Mouse (Mus musculus): ENCODE data around the gene Sec14l1.
A peak's percentile ranks its signal among the peaks of the same experiment; 100 is the strongest.

Gene Sec14l1

DNA sequence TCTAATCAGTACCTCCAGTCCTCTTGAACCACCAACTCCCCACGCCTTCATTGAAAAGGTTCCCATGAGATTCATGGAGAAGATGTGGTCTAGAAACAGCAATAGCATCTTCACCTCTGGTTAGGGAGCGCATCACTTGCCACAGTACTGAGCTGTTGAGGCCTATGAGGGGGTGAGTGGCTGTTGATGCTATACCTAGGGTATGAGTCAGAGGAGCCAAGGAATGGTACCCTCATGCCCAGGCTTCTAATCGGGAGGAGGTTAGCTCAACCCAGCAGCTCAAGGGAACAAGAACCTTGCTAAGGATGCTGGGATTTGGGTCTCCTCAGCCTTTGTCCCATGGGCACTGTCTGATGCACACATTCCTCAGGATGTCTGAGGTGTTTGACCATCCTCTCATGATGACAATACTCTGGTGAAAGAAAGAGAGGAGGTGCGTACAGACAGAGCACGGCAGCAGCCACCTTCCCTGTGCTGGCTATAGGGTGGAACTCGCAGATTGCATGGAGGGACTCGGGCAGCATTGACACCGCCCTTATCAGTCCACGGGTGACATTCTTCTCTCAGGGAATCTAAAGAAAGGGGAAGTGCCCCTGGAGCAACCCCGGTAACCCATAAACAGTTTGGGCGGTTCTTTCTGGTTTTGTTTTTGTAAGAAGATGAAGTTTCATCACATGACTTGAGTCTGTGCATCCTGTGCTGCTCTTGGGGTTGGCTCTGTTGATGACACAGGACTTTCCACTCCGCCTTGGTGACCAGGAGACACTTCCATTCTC is 5.6 kb upstream of the Sec14l1 start:
- no peak for DNase-seq

DNA sequence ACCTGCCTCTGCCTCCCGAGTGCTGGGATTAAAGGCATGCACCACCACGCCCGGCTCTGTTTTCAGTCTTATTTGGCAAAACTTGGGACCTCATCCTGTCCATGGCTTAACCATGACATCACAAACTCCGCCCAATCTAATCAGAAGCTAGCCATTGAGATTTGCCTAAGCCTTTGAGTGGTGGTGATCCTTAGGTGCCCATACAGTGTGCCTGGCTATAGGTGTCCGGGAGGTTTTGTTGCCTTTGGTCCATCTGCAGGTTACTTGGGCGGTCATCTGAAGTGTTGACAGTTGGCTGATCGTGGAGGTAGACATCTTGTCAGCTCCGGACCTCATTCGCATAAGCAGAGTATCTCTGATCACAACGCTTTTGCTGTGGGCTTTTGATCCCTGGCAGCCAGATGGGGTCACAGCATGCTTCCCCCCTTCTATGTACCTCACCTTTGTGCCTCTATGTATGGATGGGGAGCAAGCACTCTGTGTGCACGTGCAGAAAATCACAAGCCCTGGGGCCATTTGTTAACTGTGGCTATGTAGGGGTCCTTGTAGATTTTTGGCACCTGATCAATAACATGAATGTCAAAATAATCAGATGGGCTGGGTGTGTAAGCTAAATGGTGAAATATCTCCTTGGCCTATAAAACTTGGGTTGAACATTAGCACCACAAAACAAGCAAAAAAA is 2.9 kb upstream of the Sec14l1 start:
- no peak for DNase-seq

DNA sequence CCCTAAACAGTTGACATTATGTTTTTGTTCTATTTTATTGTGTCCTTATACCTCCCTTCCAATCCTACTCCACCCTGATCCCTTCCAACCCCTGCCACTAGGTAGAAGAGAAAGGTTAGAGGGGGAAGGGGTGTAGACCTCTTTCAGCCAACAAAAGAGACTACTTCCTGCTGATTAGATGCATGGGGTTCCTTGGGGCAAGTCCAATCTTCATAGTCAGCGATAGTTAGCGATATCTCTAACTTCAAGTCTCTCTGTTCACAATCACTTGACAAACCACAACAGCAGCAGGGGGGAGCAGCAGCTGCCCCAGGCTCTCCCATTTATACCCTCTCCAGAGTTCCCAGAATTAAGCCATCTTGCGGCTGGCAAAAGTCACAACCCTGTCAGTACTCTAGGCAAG is 2.3 kb upstream of the Sec14l1 start:
- no peak for DNase-seq

DNA sequence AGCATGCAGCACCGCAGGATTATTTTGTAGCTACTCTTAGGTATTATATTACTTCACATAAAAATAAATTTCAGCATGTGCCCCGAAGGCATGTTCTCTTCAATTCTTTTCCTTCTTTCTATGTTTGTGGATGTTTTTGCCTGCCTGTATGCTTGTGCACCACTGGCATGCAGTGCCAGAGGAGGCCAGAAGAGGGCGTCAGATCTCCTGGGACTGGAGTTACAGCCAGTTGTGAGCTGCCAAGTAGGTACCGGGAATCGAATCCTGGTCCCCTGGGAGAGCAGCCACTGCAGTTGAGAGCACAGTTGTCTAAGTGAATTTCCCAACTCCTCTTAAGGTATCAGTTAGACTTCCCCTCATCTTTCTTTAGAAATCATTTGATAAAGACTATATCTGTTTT is 1.6 kb upstream of the Sec14l1 start:
- no peak for DNase-seq

DNA sequence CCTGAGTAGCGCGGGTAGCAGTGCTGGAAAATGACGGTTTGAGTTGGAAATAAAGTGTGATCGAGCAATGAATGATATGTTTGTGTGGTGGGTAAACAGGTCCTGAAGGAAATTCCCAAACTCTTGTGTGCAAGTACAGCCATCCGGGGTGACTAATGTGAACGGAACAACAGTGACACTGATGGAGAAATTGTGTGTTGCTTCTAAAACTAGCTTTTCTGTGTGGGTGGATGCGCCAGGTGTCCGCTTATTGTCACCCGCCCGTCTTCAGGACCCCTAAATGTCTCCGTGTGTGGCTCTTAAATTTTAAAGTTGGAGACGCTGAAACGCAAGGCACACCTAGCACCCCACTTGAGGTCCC is 757 bp upstream of the Sec14l1 start:
- no peak for DNase-seq

DNA sequence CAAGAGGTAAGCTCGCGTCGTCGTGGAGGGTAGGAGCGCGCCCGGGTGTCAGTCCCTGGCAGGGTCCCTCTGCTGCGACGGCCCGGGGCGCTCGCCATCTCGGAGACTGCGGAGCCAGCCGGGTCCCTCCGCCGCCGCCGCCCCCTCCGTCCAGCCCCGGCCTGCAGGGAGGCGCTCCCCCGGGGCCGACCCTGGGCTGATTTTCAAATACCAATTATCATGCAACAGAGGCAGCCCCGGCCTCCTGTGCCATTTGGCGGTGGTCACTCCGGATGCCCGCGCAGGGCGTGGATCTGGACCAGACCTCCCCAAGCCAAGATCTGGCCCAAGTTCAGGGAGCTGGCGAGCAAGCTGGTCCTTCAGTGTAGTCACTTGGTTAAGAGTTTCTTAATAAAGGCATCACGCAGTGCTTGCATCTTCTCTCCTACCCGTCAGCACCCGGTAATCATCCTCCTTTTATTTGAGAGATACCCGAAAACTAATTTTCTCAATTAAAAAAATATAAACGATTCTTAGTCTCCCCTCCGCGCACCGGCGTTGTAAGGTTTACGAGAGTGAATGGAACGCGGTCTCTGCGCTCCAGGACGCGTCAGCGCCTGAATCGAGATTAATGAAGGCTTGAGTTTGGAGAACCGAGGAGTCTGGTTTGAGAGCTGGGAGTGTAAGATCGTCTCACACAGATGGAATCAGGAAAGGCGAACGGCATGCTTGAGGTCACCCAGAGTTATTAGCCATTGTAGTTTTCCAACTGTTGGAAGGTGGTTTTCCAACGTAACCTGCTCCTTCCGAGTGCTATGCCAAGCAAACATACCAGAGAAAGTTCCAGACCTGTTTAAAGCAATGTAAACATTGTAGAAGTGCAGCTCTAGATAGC is 615 bp downstream of the Sec14l1 start:
- peak; percentile 69 for DNase-seq

DNA sequence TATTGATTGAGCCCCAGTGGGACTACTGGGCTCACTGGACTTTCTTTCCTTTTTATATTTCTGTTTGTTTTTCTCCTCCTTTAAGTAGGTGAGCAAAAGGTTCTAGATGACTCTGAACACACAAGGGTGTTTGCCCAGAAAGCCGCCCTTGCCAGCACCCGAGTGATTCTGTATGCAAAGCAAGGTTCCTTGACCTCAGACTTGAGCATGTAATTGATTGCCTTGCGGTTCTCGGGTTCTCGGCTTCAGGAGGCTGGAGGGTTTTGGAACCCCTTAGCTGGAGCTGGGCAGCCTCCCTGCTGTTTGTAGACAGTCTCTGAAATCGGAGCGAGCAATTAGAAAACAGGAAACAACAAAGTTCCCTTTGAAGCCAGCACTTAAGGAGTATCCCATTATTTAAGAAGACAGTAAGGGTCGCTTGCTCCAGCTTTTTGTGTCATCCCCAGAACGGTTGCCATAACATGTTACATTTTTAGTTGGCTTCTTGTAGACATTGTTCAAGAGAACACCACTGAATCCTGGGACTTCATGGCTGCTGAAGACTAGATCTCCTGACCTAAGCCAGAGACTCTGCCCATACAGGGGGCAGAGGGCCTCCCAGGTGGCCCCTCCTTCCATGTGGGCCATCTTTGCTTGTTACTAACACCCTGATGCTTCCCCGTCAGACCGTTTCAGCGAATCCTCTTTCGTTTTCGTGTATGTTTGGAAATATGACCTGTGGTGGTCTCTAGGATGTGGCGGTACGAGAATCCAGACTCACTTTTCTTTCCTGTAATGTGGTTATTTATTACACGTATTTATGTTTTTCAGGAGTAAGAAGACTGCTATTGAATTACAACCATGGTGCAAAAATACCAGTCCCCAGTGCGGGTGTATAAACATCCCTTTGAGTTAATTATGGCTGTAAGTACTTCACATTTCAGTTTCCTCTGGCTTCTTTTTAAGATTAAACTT is 1.7 kb downstream of the Sec14l1 start:
- DNase-seq = no peak

DNA sequence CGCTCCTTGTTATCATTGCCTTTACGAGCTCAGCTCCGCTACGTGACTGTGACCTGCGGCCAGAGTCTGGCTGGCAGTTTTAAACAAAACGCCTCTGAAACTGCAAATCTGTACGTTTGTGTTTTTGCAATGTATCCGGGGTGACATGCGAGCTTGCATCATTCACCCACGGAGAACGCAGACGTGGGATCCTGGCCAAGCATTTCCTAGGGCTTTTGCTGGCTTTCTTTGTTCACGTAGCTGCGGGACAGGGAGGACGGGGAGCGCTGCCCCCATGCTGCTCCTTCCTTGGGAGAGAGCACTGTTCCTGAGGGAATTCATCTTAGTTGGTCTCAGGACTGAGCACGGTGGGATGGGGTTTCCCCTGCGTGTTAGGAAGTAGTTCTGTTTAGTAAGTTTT is 2.4 kb downstream of the Sec14l1 start:
- no peak for DNase-seq

DNA sequence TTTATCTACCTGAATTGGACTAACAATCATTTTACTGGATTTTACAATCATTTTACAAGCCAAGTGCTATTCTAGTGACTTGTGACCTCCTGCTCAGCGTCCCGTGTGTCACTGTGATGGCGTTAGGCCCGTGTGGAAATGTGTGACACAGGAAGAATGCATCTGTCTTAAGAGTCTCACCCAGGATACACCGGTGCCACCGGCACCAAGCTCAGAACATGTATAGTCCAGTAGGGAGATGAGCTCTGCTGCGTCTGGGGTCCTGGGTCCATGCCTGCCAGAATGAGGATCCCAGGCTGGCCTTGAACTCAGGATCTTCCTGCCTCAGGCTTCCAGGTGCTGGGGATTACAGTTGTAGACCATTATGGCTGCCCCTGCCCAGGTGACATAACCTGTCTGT is 2.8 kb downstream of the Sec14l1 start:
- DNase-seq = no peak

DNA sequence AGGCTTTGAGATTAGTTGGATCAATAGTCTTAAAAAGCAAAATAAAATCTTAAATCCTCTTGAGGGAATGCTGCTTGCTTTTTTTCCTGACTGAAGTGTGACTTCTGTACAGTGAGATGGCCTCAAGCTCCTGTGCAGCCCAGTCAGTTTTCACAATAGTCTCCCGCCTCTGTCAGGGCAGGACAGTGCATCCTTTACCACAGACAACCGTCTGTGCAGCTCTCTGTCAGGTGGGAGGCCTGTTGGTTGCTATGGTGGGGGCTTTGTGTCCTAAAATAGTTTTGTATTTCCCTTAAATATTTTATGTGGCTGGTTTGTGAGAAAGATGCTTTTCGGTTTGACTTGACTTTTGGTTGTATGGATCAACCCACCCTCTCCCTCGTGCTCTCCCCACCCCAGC is 3.3 kb downstream of the Sec14l1 start:
- DNase-seq = no peak

DNA sequence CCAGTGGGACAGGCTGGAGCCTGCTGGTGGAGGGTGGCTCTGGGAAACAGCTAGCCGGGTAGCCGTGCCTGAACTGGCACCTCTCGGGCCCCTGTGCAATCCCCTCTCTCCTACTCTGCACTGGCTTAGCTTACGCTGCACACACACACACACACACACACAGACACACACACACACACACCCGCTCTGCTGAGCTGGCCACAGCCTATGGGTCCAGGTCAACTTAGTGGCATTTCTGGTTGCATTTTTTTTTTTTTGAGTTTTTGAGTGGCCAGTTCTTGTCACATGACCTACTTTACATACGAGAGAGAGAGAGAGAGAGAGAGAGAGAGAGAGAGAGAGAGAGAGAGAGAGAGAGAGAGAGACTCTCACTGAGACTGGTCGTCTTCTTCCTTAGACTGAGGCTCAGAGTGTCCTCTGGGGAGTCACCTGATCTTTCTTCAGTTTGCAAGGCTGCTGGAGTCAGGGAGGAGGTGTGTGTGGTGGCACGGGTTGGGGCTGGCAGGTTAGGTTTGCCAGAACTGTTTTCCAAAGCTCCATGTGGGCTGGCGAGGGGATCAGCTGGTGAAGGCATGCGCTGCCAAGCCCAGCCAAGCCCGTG is 3.9 kb downstream of the Sec14l1 start:
- no peak for DNase-seq

DNA sequence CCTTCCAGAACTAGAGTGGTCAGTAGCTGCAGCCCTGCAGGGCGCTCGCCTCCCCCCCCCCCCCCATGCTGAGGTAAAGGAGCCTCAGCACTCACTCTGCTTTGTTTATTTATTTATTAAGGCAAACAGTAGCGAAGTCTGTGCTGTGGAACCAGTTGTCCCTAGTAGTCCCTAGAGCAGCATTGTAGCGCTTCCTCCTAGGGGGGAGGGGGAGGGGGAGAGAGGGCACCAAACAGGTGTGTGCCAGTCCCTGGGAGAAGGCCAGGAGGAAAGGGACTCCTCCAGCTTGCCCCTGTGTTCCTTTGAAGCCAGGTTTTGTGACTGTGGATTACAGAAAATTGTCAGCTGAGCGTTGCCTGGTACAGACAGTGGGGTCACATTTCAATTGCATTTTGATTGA is 4.8 kb downstream of the Sec14l1 start:
- DNase-seq = no peak

DNA sequence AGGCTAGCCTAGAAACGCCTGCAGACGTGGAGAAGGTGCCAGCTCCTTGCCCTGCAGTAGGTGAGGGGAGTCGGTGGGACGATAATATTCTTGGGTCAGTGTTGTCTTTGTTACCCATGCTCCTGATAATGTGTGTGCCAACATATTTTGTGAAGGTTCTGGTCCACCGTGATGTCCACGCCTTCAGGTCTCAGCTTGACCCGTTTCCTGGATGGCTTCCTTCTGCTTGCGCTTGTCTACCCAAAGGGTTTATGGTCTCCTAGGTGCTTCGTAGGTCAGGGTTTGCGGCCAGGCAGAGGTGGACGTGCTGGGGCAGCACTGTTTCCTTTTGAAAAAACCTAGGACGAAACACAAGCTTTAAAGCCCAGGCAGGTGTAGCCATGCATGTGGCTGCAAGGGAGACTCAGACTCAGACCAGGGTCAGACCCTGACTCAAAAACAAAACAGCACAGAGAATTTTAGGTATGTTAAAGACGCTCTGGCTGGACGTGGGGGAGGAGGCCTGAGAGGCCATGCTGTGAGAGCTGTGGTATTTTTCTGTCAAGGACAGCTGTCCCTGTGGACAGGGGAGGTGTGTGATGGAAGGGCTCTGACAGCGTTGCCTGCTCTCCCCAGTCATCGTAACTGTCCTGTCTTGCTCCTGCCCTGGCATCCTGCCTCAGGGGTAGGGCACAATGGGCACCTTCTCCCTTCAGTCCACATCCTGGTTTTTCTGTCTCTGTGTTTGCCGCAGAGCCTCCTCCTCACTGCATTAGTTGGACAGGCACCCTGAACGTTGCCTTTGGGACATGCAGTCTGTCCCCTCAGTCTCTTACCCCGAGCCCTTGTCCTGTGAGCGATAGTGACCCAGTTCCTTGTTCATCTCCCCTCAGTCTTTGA is 5.6 kb downstream of the Sec14l1 start:
- DNase-seq = no peak

DNA sequence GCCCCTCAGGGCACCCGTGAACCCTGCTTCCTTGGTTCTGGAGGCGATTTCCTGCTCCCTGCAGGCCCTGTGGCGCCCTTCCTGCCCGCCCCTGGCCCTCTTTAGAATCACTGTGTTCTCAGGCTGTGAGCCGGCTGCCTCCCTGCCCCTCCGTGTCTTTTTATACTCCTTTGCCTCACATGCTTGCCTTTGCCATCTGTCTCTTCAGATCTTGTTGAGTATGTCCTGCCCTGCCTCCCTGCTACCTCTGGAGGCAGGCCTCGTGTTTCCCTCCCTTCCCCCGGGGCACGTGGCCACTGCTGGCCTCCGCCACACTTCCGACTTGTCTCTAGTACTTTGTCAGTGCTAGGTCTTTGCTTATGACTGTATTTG is 6.2 kb downstream of the Sec14l1 start:
- peak; percentile 54 for DNase-seq

DNA sequence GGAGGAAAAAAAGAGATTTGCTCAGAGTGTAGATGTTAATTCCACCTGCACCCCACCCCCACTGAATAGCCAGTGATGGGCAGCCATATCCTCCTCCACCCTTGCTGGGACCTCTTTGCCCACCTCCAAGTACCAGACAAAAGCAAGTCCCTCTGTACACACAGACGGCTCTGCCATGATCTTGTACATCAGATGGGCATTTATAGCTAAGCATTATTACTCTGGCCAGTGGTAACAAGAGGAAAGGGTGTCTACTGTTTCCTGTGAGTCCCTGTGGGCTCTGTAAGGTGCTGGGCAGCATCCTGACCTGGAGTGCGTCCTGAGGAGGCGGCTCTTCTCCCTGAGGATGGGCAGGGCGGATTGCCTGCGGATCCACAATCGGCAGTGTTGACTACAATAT is 7.0 kb downstream of the Sec14l1 start:
- no peak for DNase-seq

DNA sequence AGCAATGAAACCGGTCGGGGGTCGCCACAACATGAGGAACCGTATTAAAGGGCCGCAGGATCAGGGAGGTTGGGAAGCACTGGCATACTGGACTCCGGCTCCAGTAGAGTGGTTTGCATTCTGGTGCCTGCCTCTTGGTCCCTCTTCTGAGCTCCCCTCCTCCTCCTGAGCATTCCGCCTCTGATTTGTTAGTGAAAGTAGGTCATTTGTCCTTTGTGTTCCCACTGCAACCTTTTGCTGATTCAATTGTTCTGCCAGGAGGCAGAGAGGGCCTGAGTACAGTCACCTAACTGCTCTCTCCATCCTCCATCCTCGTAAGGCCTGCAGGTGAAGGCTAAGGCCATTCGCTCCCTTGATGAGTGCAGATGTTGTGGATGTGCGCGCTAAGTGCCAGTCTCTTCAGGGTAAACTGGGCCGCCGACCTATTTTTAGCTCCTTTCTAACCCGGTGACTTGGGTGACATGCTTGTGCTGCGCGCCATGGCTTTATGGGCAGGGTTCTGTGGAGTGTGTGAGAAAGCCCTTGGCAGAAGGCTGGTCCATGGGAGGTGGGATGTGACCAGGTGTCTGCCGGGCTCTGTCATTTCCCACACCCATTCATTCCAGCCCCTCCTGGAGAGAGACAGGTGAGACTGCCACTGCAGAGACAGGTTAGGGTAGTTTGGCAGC is 8.6 kb downstream of the Sec14l1 start:
- DNase-seq = no peak

DNA sequence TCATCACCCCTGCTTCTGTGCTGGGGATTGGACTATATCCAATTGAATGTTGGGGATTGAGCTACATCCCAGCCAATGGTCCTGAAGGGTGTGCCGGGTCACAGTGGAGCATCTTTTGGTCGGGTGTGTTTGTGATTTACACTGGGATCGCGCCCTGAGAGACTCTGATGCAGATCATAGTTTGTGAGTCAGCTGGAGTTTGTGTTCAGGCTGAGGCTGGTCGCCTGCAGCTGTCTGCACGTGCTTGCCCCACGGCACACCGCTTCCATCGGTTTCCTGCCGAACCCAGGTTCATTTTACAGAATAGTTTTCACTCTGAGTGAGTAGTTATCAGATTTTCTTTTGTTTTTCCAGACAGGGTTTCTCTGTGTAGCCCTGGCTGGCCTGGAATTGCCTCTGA is 9.6 kb downstream of the Sec14l1 start:
- no peak for DNase-seq

DNA sequence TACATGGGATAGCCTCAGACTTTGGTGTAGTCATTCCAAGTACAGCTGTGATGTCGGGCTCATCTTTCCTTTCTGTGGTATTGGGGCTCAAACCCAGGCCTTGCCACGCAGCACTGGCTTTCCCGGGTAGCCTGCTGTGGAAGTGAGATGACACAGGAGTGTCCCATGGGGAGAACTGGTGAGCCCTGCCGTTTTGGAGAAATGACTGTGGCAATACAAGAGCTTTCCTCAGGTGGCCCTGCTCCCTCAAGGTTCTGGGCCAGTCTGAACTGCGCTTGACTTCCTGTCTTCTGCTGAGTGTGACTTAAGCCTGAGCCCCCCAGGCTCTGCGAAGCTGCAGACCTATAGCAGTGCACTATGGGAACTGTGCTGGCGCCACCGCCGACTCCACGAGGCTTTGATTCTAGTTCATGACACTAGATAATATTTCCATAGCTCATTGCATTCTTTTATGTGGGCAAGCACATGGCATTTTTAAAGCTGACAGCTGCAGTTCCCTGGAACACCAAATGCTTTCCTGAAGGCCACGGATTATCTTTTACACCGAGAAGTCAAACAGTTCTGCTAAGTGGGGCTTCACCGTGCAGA is 12.4 kb downstream of the Sec14l1 start:
- no peak for DNase-seq

DNA sequence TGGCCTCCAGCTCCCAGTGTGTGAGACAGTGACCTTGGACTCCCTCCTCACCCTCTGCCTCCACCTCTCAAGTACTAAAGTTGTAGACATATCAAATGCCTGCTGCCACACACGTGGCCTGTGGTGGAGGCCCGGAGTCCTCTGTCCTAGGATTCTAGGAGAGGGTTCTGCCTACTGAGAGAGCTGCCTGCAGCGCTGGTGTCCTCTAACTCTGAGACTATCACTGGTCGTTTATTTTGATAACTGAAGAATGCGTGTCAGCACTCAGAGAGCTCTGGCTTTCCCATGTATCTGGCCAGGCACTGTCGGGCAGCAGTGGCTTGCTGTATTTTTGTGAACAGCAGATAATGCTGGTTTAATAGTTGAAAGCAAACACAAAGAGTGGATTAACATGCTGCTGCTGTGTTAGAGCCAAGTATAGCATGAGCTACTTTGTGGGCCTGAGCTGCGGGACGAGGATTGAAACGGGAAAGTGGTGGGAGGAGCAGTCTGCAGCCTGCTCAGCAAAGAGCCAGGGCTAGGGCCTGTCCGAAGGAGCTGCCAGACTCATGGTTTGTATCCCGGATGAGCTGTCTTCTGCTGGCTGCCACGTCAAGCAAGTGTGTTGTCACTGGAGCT is 13.1 kb downstream of the Sec14l1 start:
- DNase-seq = no peak

DNA sequence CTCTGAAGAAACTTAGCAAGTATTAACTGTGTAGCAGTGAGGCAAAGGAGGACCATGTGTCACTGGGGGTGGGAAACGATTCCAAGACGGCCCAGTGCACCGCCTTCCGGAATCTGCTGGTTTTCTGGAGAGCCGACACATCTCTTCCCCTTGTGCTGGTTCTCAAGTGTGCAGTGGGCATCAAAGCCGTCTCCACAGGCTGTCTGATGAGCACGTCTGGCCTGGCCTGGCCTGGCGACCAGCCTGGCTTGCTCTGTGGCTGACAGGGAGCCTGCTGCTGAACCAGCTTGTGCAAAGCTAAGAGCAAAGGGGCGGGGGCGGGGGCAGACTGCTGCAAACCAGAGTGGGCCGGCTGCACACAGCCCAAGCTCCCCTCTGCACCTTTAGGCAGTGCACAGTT is 14.5 kb downstream of the Sec14l1 start:
- no peak for DNase-seq
